Mouse (Mus musculus) stomach, postnatal 0 days (tissue): ENCODE data around the gene Prima1.

Source experiments
- CTCF ChIP-seq: IDR thresholded peaks from 2 replicates; pipeline ENCODE4 v1.5.1; 2016; ENCODE audit warnings: antibody characterized with exemption, low read depth, mild to moderate bottlenecking, moderate library complexity
- EP300 ChIP-seq: optimal IDR thresholded peaks from 2 replicates; pipeline ENCODE3; 2016; ENCODE audit warnings: antibody characterized with exemption

DNA sequence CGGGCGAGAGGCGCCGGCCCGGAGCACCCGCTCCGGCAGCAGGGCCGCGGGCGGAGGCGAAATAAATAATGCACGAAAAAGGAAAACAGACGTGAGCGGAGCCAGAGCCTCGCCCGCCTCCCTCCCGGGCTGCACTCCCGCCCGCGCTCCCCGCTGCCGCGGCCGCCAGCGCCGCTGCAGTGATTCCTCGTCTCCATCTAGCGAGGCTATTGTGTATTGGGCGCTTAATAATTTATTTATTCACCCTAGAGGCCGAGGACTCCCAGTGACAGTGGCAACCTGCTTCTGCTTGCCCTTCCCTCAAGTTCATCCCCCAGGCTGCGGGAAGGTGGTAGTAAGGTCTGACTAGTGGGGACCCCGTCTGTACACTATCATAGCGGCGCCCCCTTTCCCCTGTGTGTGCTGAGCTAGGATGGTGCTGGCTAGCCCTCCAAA lies 658 bp upstream of the Prima1 start:
- TF ChIP-seq EP300 (no peak), CTCF (peak; percentile 69)
